Mouse (Mus musculus): Measurements from ENCODE around the gene Krtap31-1. TPM values are rescaled to one million over a fixed set of nuclear protein-coding genes. Genes with fewer than 3 reads are reported as not detected.

The Krtap31-1 gene
- polyA plus RNA-seq, 1 experiment from 2014 or later = not detected

Other genes starting within 250 kb of the Krtap31-1 start
- gene Gm11563, start 249.0 kb upstream of the Krtap31-1 start, polyA plus RNA-seq (2014; fragmentation: Nextera tagmentation; extraction: Ambion mirVana) = not detected in 2 replicates
- gene Krtap4-6, start 242.0 kb upstream of the Krtap31-1 start, polyA plus RNA-seq (2014; fragmentation: Nextera tagmentation; extraction: Ambion mirVana) = not detected in 2 replicates
- not detected in 2 replicates for gene Gm14190, start 217.2 kb upstream of the Krtap31-1 start, polyA plus RNA-seq (2014; fragmentation: Nextera tagmentation; extraction: Ambion mirVana)
- gene Gm14180, start 173.6 kb upstream of the Krtap31-1 start, polyA plus RNA-seq (2014; fragmentation: Nextera tagmentation; extraction: Ambion mirVana) = not detected in 2 replicates
- gene Gm11595, start 135.0 kb upstream of the Krtap31-1 start, polyA plus RNA-seq (2014; fragmentation: Nextera tagmentation; extraction: Ambion mirVana) = not detected in 2 replicates
- not detected in 2 replicates for gene Krtap4-8, start 127.2 kb upstream of the Krtap31-1 start, polyA plus RNA-seq (2014; fragmentation: Nextera tagmentation; extraction: Ambion mirVana)
- not detected in 2 replicates for gene Krtap4-9, start 122.7 kb upstream of the Krtap31-1 start, polyA plus RNA-seq (2014; fragmentation: Nextera tagmentation; extraction: Ambion mirVana)
- not detected in 2 replicates for gene Gm11596, start 114.5 kb upstream of the Krtap31-1 start, polyA plus RNA-seq (2014; fragmentation: Nextera tagmentation; extraction: Ambion mirVana)
- gene Gm11569, start 109.0 kb upstream of the Krtap31-1 start, polyA plus RNA-seq (2014; fragmentation: Nextera tagmentation; extraction: Ambion mirVana) = not detected in 2 replicates
- not detected in 2 replicates for gene Gm11554, start 103.5 kb upstream of the Krtap31-1 start, polyA plus RNA-seq (2014; fragmentation: Nextera tagmentation; extraction: Ambion mirVana)
- not detected in 2 replicates for gene Krtap4-13, start 98.0 kb upstream of the Krtap31-1 start, polyA plus RNA-seq (2014; fragmentation: Nextera tagmentation; extraction: Ambion mirVana)
- not detected in 2 replicates for gene Gm11564, start 92.3 kb upstream of the Krtap31-1 start, polyA plus RNA-seq (2014; fragmentation: Nextera tagmentation; extraction: Ambion mirVana)
- gene 2300003K06Rik, start 69.9 kb upstream of the Krtap31-1 start, polyA plus RNA-seq (2014; fragmentation: Nextera tagmentation; extraction: Ambion mirVana) = not detected in 2 replicates
- not detected in 2 replicates for gene Krtap4-16, start 56.3 kb upstream of the Krtap31-1 start, polyA plus RNA-seq (2014; fragmentation: Nextera tagmentation; extraction: Ambion mirVana)
- not detected in 2 replicates for gene Gm11568, start 50.0 kb upstream of the Krtap31-1 start, polyA plus RNA-seq (2014; fragmentation: Nextera tagmentation; extraction: Ambion mirVana)
- gene Gm11559, start 43.4 kb upstream of the Krtap31-1 start, polyA plus RNA-seq (2014; fragmentation: Nextera tagmentation; extraction: Ambion mirVana) = not detected in 2 replicates
- not detected in 2 replicates for gene Krtap9-1, start 34.5 kb upstream of the Krtap31-1 start, polyA plus RNA-seq (2014; fragmentation: Nextera tagmentation; extraction: Ambion mirVana)
- gene Gm11567, start 28.7 kb upstream of the Krtap31-1 start, polyA plus RNA-seq (2014; fragmentation: Nextera tagmentation; extraction: Ambion mirVana) = 0.23 TPM in 1 of 2 replicates, not detected in the other
- gene Gm11565, start 6.8 kb downstream of the Krtap31-1 start, polyA plus RNA-seq (2014; fragmentation: Nextera tagmentation; extraction: Ambion mirVana) = not detected in 2 replicates
- not detected in 2 replicates for gene Krtap31-2, start 28.4 kb downstream of the Krtap31-1 start, polyA plus RNA-seq (2014; fragmentation: Nextera tagmentation; extraction: Ambion mirVana)
- gene Krtap9-5, start 40.6 kb downstream of the Krtap31-1 start, polyA plus RNA-seq (2014; fragmentation: Nextera tagmentation; extraction: Ambion mirVana) = not detected in 2 replicates
- not detected in 2 replicates for gene Krtap29-1, start 71.1 kb downstream of the Krtap31-1 start, polyA plus RNA-seq (2014; fragmentation: Nextera tagmentation; extraction: Ambion mirVana)
- gene Krtap16-1, start 78.7 kb downstream of the Krtap31-1 start, polyA plus RNA-seq (2014; fragmentation: Nextera tagmentation; extraction: Ambion mirVana) = 0.20 TPM in 1 of 2 replicates, not detected in the other
- not detected in 2 replicates for gene Krtap17-1, start 86.1 kb downstream of the Krtap31-1 start, polyA plus RNA-seq (2014; fragmentation: Nextera tagmentation; extraction: Ambion mirVana)
- gene Krt33a, start 108.3 kb downstream of the Krtap31-1 start, polyA plus RNA-seq (2014; fragmentation: Nextera tagmentation; extraction: Ambion mirVana) = not detected in 2 replicates
- gene Krt33b, start 121.9 kb downstream of the Krtap31-1 start, polyA plus RNA-seq (2014; fragmentation: Nextera tagmentation; extraction: Ambion mirVana) = not detected in 2 replicates
- not detected in 2 replicates for gene Krt34, start 133.6 kb downstream of the Krtap31-1 start, polyA plus RNA-seq (2014; fragmentation: Nextera tagmentation; extraction: Ambion mirVana)
- not detected in 2 replicates for gene Krt31, start 142.6 kb downstream of the Krtap31-1 start, polyA plus RNA-seq (2014; fragmentation: Nextera tagmentation; extraction: Ambion mirVana)
- not detected in 2 replicates for gene Krt32, start 180.3 kb downstream of the Krtap31-1 start, polyA plus RNA-seq (2014; fragmentation: Nextera tagmentation; extraction: Ambion mirVana)
- gene Krt35, start 188.3 kb downstream of the Krtap31-1 start, polyA plus RNA-seq (2014; fragmentation: Nextera tagmentation; extraction: Ambion mirVana) = not detected in 2 replicates
- gene Krt36, start 197.7 kb downstream of the Krtap31-1 start, polyA plus RNA-seq (2014; fragmentation: Nextera tagmentation; extraction: Ambion mirVana) = not detected in 2 replicates
- 0.19 TPM in 1 of 2 replicates, not detected in the other for gene Krt13, start 213.6 kb downstream of the Krtap31-1 start, polyA plus RNA-seq (2014; fragmentation: Nextera tagmentation; extraction: Ambion mirVana)
- gene Krt15, start 228.0 kb downstream of the Krtap31-1 start, polyA plus RNA-seq (2014; fragmentation: Nextera tagmentation; extraction: Ambion mirVana) = 2.7 and 3.3 TPM in 2 replicates
- gene Krt19, start 240.7 kb downstream of the Krtap31-1 start, polyA plus RNA-seq (2014; fragmentation: Nextera tagmentation; extraction: Ambion mirVana) = 6.4 and 6.6 TPM in 2 replicates